Mouse (Mus musculus) C2C12 (cell line): Measurements from ENCODE around the gene 3110082J24Rik.

Experiments used
- CTCF ChIP-seq: IDR thresholded peaks from one replicate; pipeline ENCODE4 v1.5.1; 2011; ENCODE audit not compliant: control insufficient read depth, insufficient read depth, insufficient read length
- MAX ChIP-seq: IDR thresholded peaks from one replicate; pipeline ENCODE4 v1.6.1; 2011; ENCODE audit warnings: mild to moderate bottlenecking, control low read depth

DNA sequence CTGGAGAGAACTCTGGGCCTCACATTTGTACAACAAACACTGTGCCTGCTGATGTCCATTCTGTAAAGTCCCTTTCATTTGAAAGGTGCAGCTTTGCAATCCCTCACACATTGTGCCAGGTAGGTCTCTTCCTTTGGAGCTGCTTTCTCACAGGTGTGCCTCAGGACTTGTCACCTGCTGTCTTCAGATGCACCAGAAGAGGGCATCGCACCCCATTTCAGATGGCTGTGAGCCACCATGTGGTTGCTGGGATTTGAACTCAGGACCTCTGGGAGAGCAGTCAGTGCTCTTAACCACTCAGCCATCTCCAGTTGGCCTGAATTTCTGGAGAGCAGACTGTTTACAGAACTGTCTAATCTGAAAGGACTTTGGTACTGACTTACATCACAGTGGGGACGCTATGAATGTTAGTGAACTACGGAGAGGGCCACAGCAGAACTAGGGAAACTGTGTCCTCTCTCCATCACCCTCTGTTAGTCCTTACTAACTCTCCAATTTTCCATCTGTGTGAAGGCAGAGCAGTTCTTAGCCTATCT, 6.7 kb upstream of the 3110082J24Rik start:
- TF ChIP-seq CTCF (no peak), MAX (no peak)
